Mouse (Mus musculus) intestine, embryonic 14.5 days (tissue): Measurements from ENCODE around the gene Map2k1. TPM values are rescaled to one million over a fixed set of nuclear protein-coding genes. Genes with fewer than 3 reads are reported as not detected.
"Not testable (repeated sequence)": the region's sequence is repeated elsewhere in the genome, so short reads cannot be mapped to it uniquely, and the experiment has no call there.

Experiments used
- ATAC-seq: fragments of 200-750 bp; cut with Nextera tagmentation; replicated peaks from 2 replicates; pipeline ENCODE4 v1.8.0; 2017; ENCODE audit warnings: low read depth, moderate number of reproducible peaks, moderate TSS enrichment, moderate library complexity; ENCODE audit not compliant: low FRiP score, low TSS enrichment
- DNase-seq: peaks from one replicate; pipeline ENCODE4 v3.0.0-alpha.2; 2018; ENCODE audit warnings: low spot score
- H3K27ac ChIP-seq: fragments of 300-500 bp; sonication (generic); 2 replicates; pipeline ENCODE4 v1.5.1; 2014; ENCODE audit warnings: low read depth, mild to moderate bottlenecking, control low read depth
- H3K27me3 ChIP-seq: fragments of 300-500 bp; sonication (generic); replicated peaks from 2 replicates; pipeline ENCODE4 v1.6.1; 2014; ENCODE audit warnings: low read length, control low read depth; ENCODE audit not compliant: control insufficient read depth, insufficient read depth
- H3K36me3 ChIP-seq: fragments of 300-500 bp; sonication (generic); 2 replicates; pipeline ENCODE4 v1.6.1; 2014; ENCODE audit warnings: low read length, control low read depth; ENCODE audit not compliant: control insufficient read depth, insufficient read depth
- H3K4me1 ChIP-seq: fragments of 300-500 bp; sonication (generic); replicated peaks from 2 replicates; pipeline ENCODE4 v1.6.1; 2014; ENCODE audit warnings: low read length, control low read depth, mixed read lengths; ENCODE audit not compliant: control insufficient read depth, insufficient read depth
- H3K4me2 ChIP-seq: fragments of 300-500 bp; sonication (generic); 2 replicates; pipeline ENCODE4 v1.6.1; 2014; ENCODE audit warnings: low read length
- H3K4me3 ChIP-seq: fragments of 300-500 bp; sonication (generic); 2 replicates; pipeline ENCODE4 v1.5.1; 2014; ENCODE audit warnings: low read depth, low read length, control low read depth, mixed read lengths
- H3K9ac ChIP-seq: fragments of 300-500 bp; sonication (generic); 2 replicates; pipeline ENCODE4 v1.6.1; 2014; ENCODE audit warnings: mild to moderate bottlenecking, low read length
- H3K9me3 ChIP-seq: fragments of 300-500 bp; sonication (generic); 2 replicates; pipeline ENCODE4 v1.6.1; 2016; ENCODE audit warnings: low read length, control low read depth; ENCODE audit not compliant: control insufficient read depth
- WGBS: fragments of 180-500 bp; shearing (Covaris S2); extraction: QIAGEN DNeasy Blood & Tissue Kit; methylation state at CpG from one replicate; pipeline ENCODE4 v1.1.7; 2014; 5-methylcytosine and 5-hydroxymethylcytosine counted together
- polyA plus RNA-seq: library from polyadenylated mRNA; unstranded; fragments of >200 nt; fragmentation: Nextera tagmentation; extraction: Ambion mirVana; gene quantifications from 2 replicates; pipeline ENCODE4 v1.2.1, GENCODE M21; 2014

Gene Map2k1
- 90.9 and 103 TPM in 2 replicates for polyA plus RNA-seq

DNA sequence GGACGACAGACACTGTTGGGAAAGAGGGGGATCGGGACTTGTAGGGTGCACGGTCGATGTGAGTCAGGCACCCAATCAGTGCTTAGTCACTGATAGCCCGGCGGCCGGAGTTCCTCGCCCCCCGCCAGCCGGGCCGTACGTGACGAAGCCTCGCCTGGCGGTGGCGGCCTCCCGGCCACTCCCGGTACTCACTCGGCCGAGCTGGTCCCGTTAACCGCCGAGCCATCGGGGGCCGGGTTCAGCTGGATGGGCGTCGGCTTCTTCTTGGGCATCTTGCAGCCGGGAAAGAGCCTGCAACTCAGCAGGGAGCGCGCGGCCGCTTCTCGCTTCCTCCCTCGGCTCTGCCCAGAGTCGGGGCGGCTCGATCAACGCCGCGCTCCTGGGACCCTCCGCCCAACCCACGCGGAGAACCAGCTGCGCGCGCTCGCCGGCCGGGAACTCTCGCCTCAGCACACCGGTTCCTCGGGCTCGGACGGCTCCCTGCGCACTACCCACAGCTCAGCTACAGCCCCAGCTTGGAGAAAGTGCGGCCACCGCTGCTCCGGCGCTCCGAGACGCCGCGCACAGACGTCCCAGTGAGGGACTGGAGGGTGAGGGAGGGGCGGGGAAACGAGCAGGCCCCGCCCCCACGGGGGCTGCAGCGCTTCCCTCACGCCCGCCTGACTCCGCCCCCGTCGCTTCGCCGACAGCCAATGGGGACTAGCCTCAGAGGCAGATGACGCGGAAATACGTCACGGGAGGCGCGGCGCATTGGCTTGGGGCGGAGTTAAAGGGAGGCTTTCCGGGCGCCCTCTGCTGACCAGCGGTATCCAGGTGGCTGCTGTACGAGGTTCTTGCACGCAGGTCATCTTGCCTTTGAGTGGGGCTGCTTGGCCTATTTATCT is at the start of gene Map2k1:
Gene Map2k1 (minus strand): TSS at position 611 of the 884 bp plus-strand sequence.
- H3K27me3 ChIP-seq = no peaks in the 10 kb centered on the region
- ATAC-seq (peak; percentile 96), DNase-seq (peak; percentile 100)
- no peaks in the 10 kb centered on the region for H3K9me3 ChIP-seq
- H3K4me3 ChIP-seq = peak within 1 kb of the TSS; percentile 75
- H3K4me1 ChIP-seq = peaks cover 11% of the 10 kb centered on the region
- H3K27ac ChIP-seq = peak within 1 kb of the TSS; percentile 90
- H3K4me2 ChIP-seq = peak within 1 kb of the TSS; percentile 86
- under 1% methylated on average over 88 of the region's 89 CpGs for WGBS
- no peaks in the 10 kb centered on the region for H3K36me3 ChIP-seq
- H3K9ac ChIP-seq = peak within 1 kb of the TSS; percentile 83

- H3K36me3 ChIP-seq = peaks cover 89% of the 10 kb centered on the region
Measured at GRCm38 (mm10) chr9:64303086-64303485, 49.7 kb upstream of the Map2k1 start.

GRCm38 (mm10) chr9:64282404-64282987 is 29.1 kb upstream of the Map2k1 start:
- Histone ChIP-seq H3K27me3 (no peaks in the 10 kb centered on the region), H3K36me3 (no peaks in the 10 kb centered on the region), H3K9me3 (no peaks in the 10 kb centered on the region), H3K4me3 (peak overlapping the region; percentile 78), H3K4me2 (peak overlapping the region; percentile 85), H3K4me1 (peaks cover 11% of the 10 kb centered on the region), H3K9ac (peak overlapping the region; percentile 99), H3K27ac (0 out of 2 replicates have a peak overlapping the region, but pooled peaks have one; percentile 93)
- 52% methylated on average over 5 of the region's 5 CpGs for WGBS
- DNase-seq (no peak), ATAC-seq (no peak)

More at GRCm38 (mm10) chr9:64303086-64303485, 49.7 kb upstream of the Map2k1 start:
- not testable (repeated sequence) for H3K27ac ChIP-seq, H3K27me3 ChIP-seq, H3K4me3 ChIP-seq, H3K9ac ChIP-seq, H3K4me1 ChIP-seq, DNase-seq, H3K4me2 ChIP-seq, ATAC-seq, H3K9me3 ChIP-seq
- 86% methylated on average over 4 of the region's 4 CpGs for WGBS

DNA sequence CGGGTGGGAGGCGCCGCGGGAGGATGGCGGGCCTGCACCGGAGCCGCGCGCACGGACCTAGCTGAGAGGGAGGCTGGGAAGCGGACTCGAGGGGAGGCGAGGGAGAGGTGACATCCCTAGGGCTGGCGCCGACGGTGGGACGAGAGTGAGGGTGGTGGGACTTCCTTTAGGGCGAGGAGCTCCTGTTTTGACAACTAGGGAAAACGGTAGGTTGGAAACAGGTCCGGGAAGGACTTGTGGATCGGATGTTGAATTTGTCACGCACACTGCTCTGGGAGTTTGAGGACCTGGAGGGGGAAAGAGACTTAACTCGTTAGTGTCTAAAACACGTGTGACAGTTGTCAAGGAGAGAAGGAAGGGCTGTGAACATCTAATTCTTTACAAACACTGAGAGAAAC is 28.3 kb upstream of the Map2k1 start:
- Histone ChIP-seq H3K4me1 (peaks cover 11% of the 10 kb centered on the region), H3K27me3 (no peaks in the 10 kb centered on the region), H3K9me3 (no peaks in the 10 kb centered on the region), H3K4me2 (peak overlapping the region; percentile 85), H3K27ac (peak overlapping the region; percentile 93), H3K9ac (peak overlapping the region; percentile 99), H3K4me3 (peak overlapping the region; percentile 78), H3K36me3 (no peaks in the 10 kb centered on the region)
- peak; percentile 88 for ATAC-seq
- DNase-seq = no peak
- under 1% methylated on average over 24 of the region's 24 CpGs for WGBS

DNA sequence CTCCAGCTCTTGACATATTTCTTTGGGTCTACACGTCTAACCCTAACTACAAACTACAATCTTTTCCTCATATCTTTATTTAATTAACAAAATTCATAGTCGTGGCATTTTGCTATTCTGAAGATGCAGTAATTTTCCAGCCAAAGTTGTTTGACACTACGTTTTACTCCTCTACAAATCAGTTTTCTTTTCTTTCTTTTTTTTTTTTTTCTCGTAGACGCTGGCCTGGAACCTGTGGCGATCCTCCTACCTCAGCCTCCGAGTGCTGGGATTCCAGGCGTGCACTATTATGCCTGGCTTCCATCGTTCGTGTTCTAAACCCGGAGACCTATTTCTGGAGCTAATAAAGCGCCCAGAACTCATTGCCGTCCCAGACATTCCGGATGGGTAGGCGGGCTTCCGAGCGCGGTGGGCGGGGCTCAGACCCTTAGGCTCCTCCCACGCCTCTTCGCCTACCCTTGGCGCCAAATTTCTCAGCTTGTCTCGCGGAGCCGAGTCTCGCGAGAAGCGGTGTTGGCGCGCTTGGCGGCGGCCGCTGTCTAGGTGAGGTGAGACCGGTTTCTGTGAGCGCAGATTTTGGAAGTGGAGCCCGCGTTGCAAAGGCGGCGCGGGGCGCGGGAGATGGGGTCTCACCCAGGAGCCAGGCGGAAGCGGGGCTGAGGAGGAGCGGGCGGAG is 27.8 kb upstream of the Map2k1 start, which contains the start of gene Tipin:
Gene Tipin (plus strand): TSS at position 477 of the 676 bp plus-strand sequence.
- Histone ChIP-seq H3K4me3 (peak within 1 kb of the TSS; percentile 78), H3K36me3 (no peaks in the 10 kb centered on the region), H3K9me3 (no peaks in the 10 kb centered on the region), H3K4me2 (peak within 1 kb of the TSS; percentile 85), H3K27ac (peak within 1 kb of the TSS; percentile 93), H3K9ac (peak within 1 kb of the TSS; percentile 99), H3K27me3 (no peaks in the 10 kb centered on the region), H3K4me1 (peaks cover 11% of the 10 kb centered on the region)
- WGBS = 2% methylated on average over 46 of the region's 46 CpGs
- peak; percentile 98 for DNase-seq
- ATAC-seq = peak; percentile 91

- no peak overlapping the region for H3K4me2 ChIP-seq
- H3K4me3 ChIP-seq = no peak overlapping the region
- WGBS = 91% methylated on average over 6 of the region's 6 CpGs
- peaks cover 11% of the 10 kb centered on the region for H3K4me1 ChIP-seq
- H3K9me3 ChIP-seq = no peaks in the 10 kb centered on the region
- no peak overlapping the region for H3K27ac ChIP-seq
- no peaks in the 10 kb centered on the region for H3K36me3 ChIP-seq
- no peaks in the 10 kb centered on the region for H3K27me3 ChIP-seq
- ATAC-seq (no peak), DNase-seq (no peak)
- H3K9ac ChIP-seq = no peak overlapping the region
Measured at GRCm38 (mm10) chr9:64278665-64279310, 25.4 kb upstream of the Map2k1 start.

- H3K9ac ChIP-seq = no peak overlapping the region
- DNase-seq = peak; percentile 86
- no peaks in the 10 kb centered on the region for H3K9me3 ChIP-seq
- no peak for ATAC-seq
- no peaks in the 10 kb centered on the region for H3K27me3 ChIP-seq
- no peaks in the 10 kb centered on the region for H3K36me3 ChIP-seq
- 67% methylated on average over 8 of the region's 8 CpGs for WGBS
- H3K4me3 ChIP-seq = no peak overlapping the region
- H3K27ac ChIP-seq = no peak overlapping the region
- H3K4me1 ChIP-seq = peaks cover 8% of the 10 kb centered on the region
- no peak overlapping the region for H3K4me2 ChIP-seq
Measured at GRCm38 (mm10) chr9:64277706-64278105, 24.3 kb upstream of the Map2k1 start.

- 61% methylated on average over 1 of the region's 1 CpGs for WGBS
- H3K4me1 ChIP-seq = no peaks in the 10 kb centered on the region
- no peak for DNase-seq
Measured at GRCm38 (mm10) chr9:64274919-64275318, 21.5 kb upstream of the Map2k1 start.

More at GRCm38 (mm10) chr9:64274919-64275318, 21.5 kb upstream of the Map2k1 start:
- no peak for ATAC-seq
- Histone ChIP-seq H3K4me3 (no peak overlapping the region), H3K27me3 (no peaks in the 10 kb centered on the region), H3K9ac (no peak overlapping the region), H3K4me2 (no peak overlapping the region), H3K9me3 (no peaks in the 10 kb centered on the region), H3K27ac (no peak overlapping the region), H3K36me3 (no peaks in the 10 kb centered on the region)
